Mouse (Mus musculus) forebrain, embryonic 16.5 days (tissue): ENCODE data around the gene Tnfsf9. TPM values are rescaled to one million over a fixed set of nuclear protein-coding genes. Genes with fewer than 3 reads are reported as not detected.

ENCODE experiments used
- ATAC-seq: fragments of 200-750 bp; cut with Nextera tagmentation; 2 replicates; pipeline ENCODE4 v1.8.0; 2017; ENCODE audit warnings: mild to moderate bottlenecking, moderate library complexity
- H3K27ac ChIP-seq: fragments of 300-500 bp; sonication (generic); 2 replicates; pipeline ENCODE4 v1.5.1; 2014; ENCODE audit warnings: low read length, control low read depth
- H3K27me3 ChIP-seq: fragments of 300-500 bp; sonication (generic); replicated peaks from 2 replicates; pipeline ENCODE4 v1.6.1; 2014; ENCODE audit warnings: low read length; ENCODE audit not compliant: control insufficient read depth, insufficient read depth
- H3K36me3 ChIP-seq: fragments of 300-500 bp; sonication (generic); 2 replicates; pipeline ENCODE4 v1.6.1; 2014; ENCODE audit not compliant: control insufficient read depth, insufficient read depth
- H3K4me1 ChIP-seq: fragments of 300-500 bp; sonication (generic); replicated peaks from 2 replicates; pipeline ENCODE4 v1.6.1; 2014; ENCODE audit warnings: low read length; ENCODE audit not compliant: control insufficient read depth, insufficient read depth
- H3K4me2 ChIP-seq: fragments of 300-500 bp; sonication (generic); 2 replicates; pipeline ENCODE4 v1.6.1; 2014; ENCODE audit warnings: mild to moderate bottlenecking, low read length, control low read depth
- H3K4me3 ChIP-seq: fragments of 300-500 bp; sonication (generic); replicated peaks from 2 replicates; pipeline ENCODE4 v1.5.1; 2014; ENCODE audit warnings: mild to moderate bottlenecking, low read length, control low read depth
- H3K9ac ChIP-seq: fragments of 300-500 bp; sonication (generic); replicated peaks from 2 replicates; pipeline ENCODE4 v1.6.1; 2014; ENCODE audit warnings: low read depth, low read length, control low read depth
- H3K9me3 ChIP-seq: fragments of 300-500 bp; sonication (generic); 2 replicates; pipeline ENCODE4 v1.6.1; 2016; ENCODE audit warnings: low read length; ENCODE audit not compliant: control insufficient read depth
- WGBS: fragments of 180-500 bp; shearing (Covaris S2); extraction: QIAGEN DNeasy Blood & Tissue Kit; methylation state at CpG from one replicate; pipeline ENCODE4 v1.1.7; 2014; 5-methylcytosine and 5-hydroxymethylcytosine counted together
- polyA plus RNA-seq: library from polyadenylated mRNA; unstranded; fragments of >200 nt; fragmentation: Nextera tagmentation; extraction: Ambion mirVana; gene quantifications from 2 replicates; pipeline ENCODE4 v1.2.1, GENCODE M21; 2015

Tnfsf9 gene
- polyA plus RNA-seq, 1 experiment from 2014 or later, result 10.1 TPM

- Histone ChIP-seq H3K27me3 (no peaks in the 10 kb centered on the region), H3K9me3 (no peaks in the 10 kb centered on the region), H3K27ac (no peak overlapping the region), H3K4me3 (no peak overlapping the region), H3K36me3 (no peaks in the 10 kb centered on the region), H3K4me2 (no peak overlapping the region), H3K9ac (no peak overlapping the region), H3K4me1 (no peaks in the 10 kb centered on the region)
- no peak for ATAC-seq
- WGBS, result 86% methylated on average over 3 of the region's 3 CpGs
Measured at GRCm38 (mm10) chr17:57139708-57140107, 34.6 kb downstream of the Tnfsf9 start.

DNA sequence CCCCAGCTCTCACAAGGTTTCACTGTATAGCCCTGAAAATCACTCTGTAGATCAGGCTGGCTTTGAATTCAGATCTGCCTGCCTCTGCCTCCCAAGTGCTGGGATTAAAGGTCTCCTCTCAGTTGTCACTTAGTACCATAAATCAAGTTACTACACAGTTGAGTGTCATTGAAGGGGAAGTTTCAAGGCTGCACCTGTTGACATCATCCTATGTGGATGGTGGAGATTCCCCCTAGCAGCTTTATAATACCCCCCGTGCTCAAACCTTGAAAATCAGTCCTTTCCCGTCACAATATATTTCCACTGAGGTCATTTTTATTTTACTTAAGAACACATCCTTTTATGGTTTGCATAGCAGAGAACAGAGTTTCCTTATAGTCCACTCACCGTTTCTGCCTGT, 38.6 kb downstream of the Tnfsf9 start:
- Histone ChIP-seq H3K27me3 (peaks cover 13% of the 10 kb centered on the region), H3K4me2 (no peak overlapping the region), H3K9ac (no peak overlapping the region), H3K36me3 (no peaks in the 10 kb centered on the region), H3K27ac (no peak overlapping the region), H3K4me3 (no peak overlapping the region), H3K9me3 (no peaks in the 10 kb centered on the region), H3K4me1 (no peaks in the 10 kb centered on the region)
- ATAC-seq, result no peak
- WGBS, result 84% methylated on average over 3 of the region's 3 CpGs

- no peaks in the 10 kb centered on the region for H3K36me3 ChIP-seq
- 63% methylated on average over 1 of the region's 1 CpGs for WGBS
- H3K27ac ChIP-seq, result no peak overlapping the region
- peaks cover 22% of the 10 kb centered on the region for H3K27me3 ChIP-seq
- H3K4me2 ChIP-seq, result no peak overlapping the region
- H3K4me3 ChIP-seq, result no peak overlapping the region
- H3K4me1 ChIP-seq, result 0 out of 2 replicates have a peak, but pooled peaks cover 2% of the 10 kb centered on the region
- no peak for ATAC-seq
- no peaks in the 10 kb centered on the region for H3K9me3 ChIP-seq
- no peak overlapping the region for H3K9ac ChIP-seq
Measured at GRCm38 (mm10) chr17:57145115-57145514, 40.0 kb downstream of the Tnfsf9 start.

- H3K27me3 ChIP-seq, result peaks cover 22% of the 10 kb centered on the region
- H3K4me2 ChIP-seq, result no peak overlapping the region
- H3K9ac ChIP-seq, result no peak overlapping the region
- H3K4me3 ChIP-seq, result no peak overlapping the region
- ATAC-seq, result no peak
- H3K9me3 ChIP-seq, result no peaks in the 10 kb centered on the region
- WGBS, result 73% methylated on average over 4 of the region's 4 CpGs
- H3K27ac ChIP-seq, result no peak overlapping the region
- no peaks in the 10 kb centered on the region for H3K36me3 ChIP-seq
- H3K4me1 ChIP-seq, result 0 out of 2 replicates have a peak, but pooled peaks cover 2% of the 10 kb centered on the region
Measured at GRCm38 (mm10) chr17:57148343-57148742, 43.2 kb downstream of the Tnfsf9 start.

DNA sequence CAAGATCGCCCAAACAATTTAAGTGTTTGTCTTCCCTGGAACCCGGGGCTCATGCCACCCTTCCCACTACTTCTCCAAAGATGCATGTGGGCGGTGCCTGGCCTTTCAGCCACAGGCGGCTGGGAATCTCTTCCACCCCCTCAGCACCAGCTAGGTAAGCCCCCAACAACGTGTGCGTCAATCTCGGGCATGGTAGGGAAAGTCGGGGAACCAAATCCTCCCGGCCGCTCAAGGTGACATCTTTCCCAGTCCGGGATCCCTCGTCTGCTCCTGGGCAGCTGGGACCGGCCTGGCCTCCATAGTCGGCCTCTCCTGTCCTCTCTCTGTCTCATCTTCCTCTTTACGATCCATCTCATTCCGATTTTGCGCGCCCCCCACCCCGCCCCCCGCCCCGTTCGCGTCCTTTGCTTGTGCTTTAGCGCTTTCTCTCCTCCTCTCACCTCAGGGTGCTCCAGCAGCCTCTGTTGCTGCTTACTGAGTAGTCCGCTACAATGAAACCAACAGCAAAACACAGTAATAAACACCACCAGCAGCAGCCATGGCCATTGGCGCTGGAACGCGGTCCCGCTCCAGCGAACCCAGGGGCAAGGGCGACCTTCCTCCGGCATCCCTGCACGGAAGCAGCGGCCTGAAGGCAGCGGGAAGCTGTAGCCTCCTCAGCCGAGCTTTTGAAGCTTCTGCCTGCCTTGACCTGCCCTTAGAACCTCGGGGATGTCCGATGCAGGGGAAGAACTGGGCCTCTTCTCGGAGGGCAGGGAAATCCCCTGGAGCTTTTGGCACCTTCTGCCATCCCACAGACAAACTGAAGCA, 44.1 kb downstream of the Tnfsf9 start, which contains the start of gene Cd70:
TSS of gene Cd70 (minus strand) at position 784 of the 810 bp plus-strand sequence.
- H3K9me3 ChIP-seq, result no peaks in the 10 kb centered on the region
- peaks cover 22% of the 10 kb centered on the region for H3K27me3 ChIP-seq
- 2% methylated on average over 39 of the region's 39 CpGs for WGBS
- no peak within 1 kb of the TSS for H3K27ac ChIP-seq
- H3K4me3 ChIP-seq, result peak within 1 kb of the TSS; percentile 37
- H3K36me3 ChIP-seq, result no peaks in the 10 kb centered on the region
- H3K9ac ChIP-seq, result peak within 1 kb of the TSS; percentile 10
- ATAC-seq, result no peak
- 0 out of 2 replicates have a peak, but pooled peaks cover 2% of the 10 kb centered on the region for H3K4me1 ChIP-seq
- peak within 1 kb of the TSS; percentile 56 for H3K4me2 ChIP-seq

- H3K27ac ChIP-seq, result no peak overlapping the region
Measured at GRCm38 (mm10) chr17:57153006-57153405, 47.9 kb downstream of the Tnfsf9 start.

DNA sequence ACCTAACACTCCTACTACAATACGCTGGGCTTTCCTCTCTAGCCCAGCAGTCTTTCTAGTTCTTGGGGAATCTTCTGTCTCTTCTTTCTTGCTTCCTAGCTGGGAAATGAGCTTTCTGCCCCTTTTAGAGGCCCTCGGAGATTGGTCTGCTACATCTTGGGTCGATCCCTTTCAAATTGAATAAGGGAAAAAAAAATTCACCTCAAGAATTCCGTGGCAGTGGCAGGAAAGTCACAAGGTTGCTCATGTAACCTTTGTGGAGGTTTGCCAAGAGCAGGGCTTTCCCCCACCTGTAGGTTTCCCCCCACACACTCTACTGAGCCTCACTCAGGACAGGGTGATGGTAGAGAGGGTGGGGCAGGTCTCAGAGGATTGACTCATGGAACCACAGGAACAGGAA, 48.7 kb downstream of the Tnfsf9 start:
- no peaks in the 10 kb centered on the region for H3K36me3 ChIP-seq
- peaks cover 8% of the 10 kb centered on the region for H3K27me3 ChIP-seq
- no peak overlapping the region for H3K9ac ChIP-seq
- 0 out of 2 replicates have a peak, but pooled peaks cover 2% of the 10 kb centered on the region for H3K4me1 ChIP-seq
- no peak overlapping the region for H3K4me3 ChIP-seq
- H3K4me2 ChIP-seq, result no peak overlapping the region
- ATAC-seq, result no peak
- H3K27ac ChIP-seq, result no peak overlapping the region
- 86% methylated on average over 4 of the region's 4 CpGs for WGBS
- no peaks in the 10 kb centered on the region for H3K9me3 ChIP-seq

More at GRCm38 (mm10) chr17:57153006-57153405, 47.9 kb downstream of the Tnfsf9 start:
- H3K9me3 ChIP-seq, result no peaks in the 10 kb centered on the region
- no peak overlapping the region for H3K4me2 ChIP-seq
- 91% methylated on average over 6 of the region's 6 CpGs for WGBS
- H3K36me3 ChIP-seq, result no peaks in the 10 kb centered on the region
- no peak for ATAC-seq
- H3K4me1 ChIP-seq, result 0 out of 2 replicates have a peak, but pooled peaks cover 2% of the 10 kb centered on the region
- H3K9ac ChIP-seq, result no peak overlapping the region
- no peak overlapping the region for H3K4me3 ChIP-seq
- peaks cover 13% of the 10 kb centered on the region for H3K27me3 ChIP-seq

Other genes starting within 250 kb of the Tnfsf9 start
- gene Acsbg2, start 230.9 kb upstream of the Tnfsf9 start, polyA plus RNA-seq, result not detected in 2 replicates
- 0.50 and 0.65 TPM in 2 replicates for gene 1700061G19Rik, start 229.8 kb upstream of the Tnfsf9 start, polyA plus RNA-seq
- gene Mllt1, start 169.9 kb upstream of the Tnfsf9 start, polyA plus RNA-seq, result 86.1 and 86.7 TPM in 2 replicates
- gene Acer1, start 123.2 kb upstream of the Tnfsf9 start, polyA plus RNA-seq, result not detected in 2 replicates
- gene Clpp, start 115.0 kb upstream of the Tnfsf9 start, polyA plus RNA-seq, result 153 and 178 TPM in 2 replicates
- gene Alkbh7, start 108.0 kb upstream of the Tnfsf9 start, polyA plus RNA-seq, result 40.1 and 45.8 TPM in 2 replicates
- 0.60 and 1.0 TPM in 2 replicates for gene Pspn, start 105.3 kb upstream of the Tnfsf9 start, polyA plus RNA-seq
- gene Gtf2f1, start 94.0 kb upstream of the Tnfsf9 start, polyA plus RNA-seq, result 84.3 and 90.1 TPM in 2 replicates
- gene Gm17949, start 93.9 kb upstream of the Tnfsf9 start, polyA plus RNA-seq, result 0.47 and 0.83 TPM in 2 replicates
- gene Khsrp, start 73.8 kb upstream of the Tnfsf9 start, polyA plus RNA-seq, result 29.6 and 30.8 TPM in 2 replicates
- gene Slc25a41, start 63.7 kb upstream of the Tnfsf9 start, polyA plus RNA-seq, result not detected in 2 replicates
- 1.5 and 2.1 TPM in 2 replicates for gene Crb3, start 46.2 kb upstream of the Tnfsf9 start, polyA plus RNA-seq
- 27.8 and 33.4 TPM in 2 replicates for gene Slc25a23, start 45.5 kb upstream of the Tnfsf9 start, polyA plus RNA-seq
- 2.4 and 4.2 TPM in 2 replicates for gene Dennd1c, start 26.8 kb upstream of the Tnfsf9 start, polyA plus RNA-seq
- gene Tubb4a, start 17.5 kb upstream of the Tnfsf9 start, polyA plus RNA-seq, result 285 and 318 TPM in 2 replicates
- gene Cd70, start 44.5 kb downstream of the Tnfsf9 start, polyA plus RNA-seq, result 0.30 TPM in 1 of 2 replicates, not detected in the other
- not detected in 2 replicates for gene Tnfsf14, start 88.9 kb downstream of the Tnfsf9 start, polyA plus RNA-seq
- 0.65 and 1.2 TPM in 2 replicates for gene C3, start 122.8 kb downstream of the Tnfsf9 start, polyA plus RNA-seq
- gene Gpr108, start 143.1 kb downstream of the Tnfsf9 start, polyA plus RNA-seq, result 18.2 and 18.3 TPM in 2 replicates
- 12.0 and 14.2 TPM in 2 replicates for gene Trip10, start 144.1 kb downstream of the Tnfsf9 start, polyA plus RNA-seq
- 1.1 and 1.3 TPM in 2 replicates for gene Vav1, start 173.8 kb downstream of the Tnfsf9 start, polyA plus RNA-seq